Mouse (Mus musculus) mature B cell (primary cell): ENCODE measurements around the gene Tead1.
"Not testable (repeated sequence)": the region's sequence is repeated elsewhere in the genome, so short reads cannot be mapped to it uniquely, and the experiment has no call there.

Experiments
- in situ Hi-C: fragments of 300-500 bp; cut with MboI; formaldehyde crosslinking; loops from 2 replicates; pipeline ENCODE4 v1.14.3; 2019

Gene Tead1

DNA sequence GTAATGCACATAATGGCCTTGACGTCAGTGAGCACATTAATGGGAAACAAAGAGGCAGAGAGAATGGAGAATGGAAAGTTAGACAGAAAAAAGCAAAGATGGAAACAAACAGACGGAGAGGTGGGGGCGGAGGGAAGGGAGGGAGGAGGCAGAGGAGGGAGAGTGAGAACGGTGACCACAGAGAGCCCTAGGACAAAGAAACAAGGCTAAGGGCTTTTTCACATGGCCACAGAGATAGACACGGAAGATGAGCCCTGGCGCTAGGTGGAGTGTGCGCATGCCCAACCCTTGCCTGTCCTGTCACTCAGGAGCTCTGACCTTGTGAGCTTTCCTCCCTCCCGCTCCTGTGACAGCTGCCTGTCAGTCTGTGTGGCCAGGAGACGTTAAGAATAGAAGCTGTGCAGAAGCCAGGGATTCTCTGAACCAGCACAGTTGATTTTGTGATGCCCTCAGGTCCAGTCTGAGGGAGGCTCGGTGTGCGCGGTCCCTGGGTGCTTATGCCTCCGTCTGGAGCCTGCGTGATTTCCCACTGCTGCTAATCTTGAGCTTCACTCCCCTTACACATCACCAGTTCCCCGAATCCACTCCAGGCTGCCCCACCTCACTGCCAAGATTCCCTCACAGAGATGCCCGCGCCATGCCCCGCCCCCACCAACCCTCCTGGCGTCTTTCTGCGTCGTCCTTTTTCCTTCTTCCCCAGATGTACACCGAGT is 239.3 kb downstream of the Tead1 start:
- in situ Hi-C loops = no loop called here

DNA sequence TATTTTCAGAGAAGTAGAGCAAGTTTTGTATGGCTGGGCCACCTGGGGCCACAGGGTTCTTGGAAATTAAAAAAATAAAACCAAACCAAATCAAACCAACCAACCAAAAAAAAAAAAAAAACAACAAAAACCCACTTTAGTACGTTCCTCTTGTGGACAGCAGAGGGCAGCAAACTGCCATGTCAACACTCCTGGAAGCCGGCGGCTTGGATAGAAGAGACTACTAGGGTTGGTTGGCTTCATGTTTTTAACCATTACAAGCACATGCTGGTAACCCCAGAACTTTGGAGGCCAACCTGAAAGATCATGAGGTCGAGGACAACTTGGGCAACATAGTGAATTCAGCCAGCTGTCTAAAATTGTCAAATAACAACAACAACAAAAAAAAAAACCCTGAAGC is 240.7 kb downstream of the Tead1 start:
- in situ Hi-C loops = no loop called here

DNA sequence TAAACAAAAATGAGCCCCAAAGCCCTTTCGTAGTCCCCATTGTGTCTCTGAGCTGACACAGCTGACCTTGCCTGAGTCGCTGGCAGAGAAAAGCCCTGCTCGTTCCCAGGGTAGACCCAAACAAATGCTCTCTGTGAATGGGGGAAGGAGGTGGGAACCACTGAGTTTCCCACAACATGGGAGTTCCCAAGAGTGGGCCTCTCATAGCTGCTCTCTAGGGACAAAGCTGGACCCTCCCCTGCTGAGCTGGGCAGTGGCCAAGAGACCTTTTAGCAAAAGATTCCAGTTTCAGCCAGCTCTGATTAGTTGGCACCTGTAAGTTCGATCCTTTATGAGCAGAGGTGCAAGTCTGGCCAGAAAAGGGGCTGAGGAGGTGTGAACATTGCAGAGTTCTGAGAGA is 243.7 kb downstream of the Tead1 start:
- in situ Hi-C loops = no loop called here

DNA sequence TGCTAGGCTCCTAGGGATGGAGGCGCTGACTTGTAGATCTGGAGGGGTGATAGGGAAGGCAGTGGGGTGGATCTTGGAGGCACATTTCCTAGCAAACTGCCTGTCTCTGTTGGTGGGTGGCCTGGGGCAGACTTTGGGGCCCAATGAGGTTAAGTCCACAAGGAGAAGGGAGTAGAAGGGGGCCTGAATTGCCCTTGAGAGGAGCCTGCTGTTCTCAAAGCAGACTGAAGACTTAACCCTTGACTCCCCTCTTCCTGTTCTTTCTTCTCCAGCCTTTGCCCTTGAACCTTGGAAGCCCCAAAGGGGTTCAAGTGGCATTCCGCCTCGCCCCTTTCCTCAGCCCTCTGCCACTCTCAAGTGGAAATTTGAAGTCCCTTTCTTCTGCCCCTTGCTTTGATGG is 244.6 kb downstream of the Tead1 start:
- in situ Hi-C loops = no loop called here

DNA sequence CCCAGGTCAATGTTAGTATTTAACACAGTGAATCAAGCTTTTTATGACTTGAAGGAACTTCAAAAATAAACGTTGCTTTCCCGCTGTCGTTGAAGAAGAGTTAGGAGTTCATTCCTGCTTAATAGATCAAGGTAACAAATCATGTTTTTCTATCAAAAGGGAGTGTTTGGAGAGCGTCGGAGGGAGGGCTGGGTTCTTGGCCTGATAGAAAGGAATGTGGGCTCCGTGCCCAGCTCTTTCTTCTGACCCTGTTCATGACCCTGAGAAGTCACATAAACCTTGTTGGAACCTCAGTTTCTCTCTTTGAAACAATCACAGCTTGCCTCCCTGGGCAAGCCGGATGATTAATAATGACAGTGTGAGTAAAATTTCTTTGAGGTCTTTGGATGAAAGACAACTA is 251.6 kb downstream of the Tead1 start:
- in situ Hi-C loops = no loop called here

DNA sequence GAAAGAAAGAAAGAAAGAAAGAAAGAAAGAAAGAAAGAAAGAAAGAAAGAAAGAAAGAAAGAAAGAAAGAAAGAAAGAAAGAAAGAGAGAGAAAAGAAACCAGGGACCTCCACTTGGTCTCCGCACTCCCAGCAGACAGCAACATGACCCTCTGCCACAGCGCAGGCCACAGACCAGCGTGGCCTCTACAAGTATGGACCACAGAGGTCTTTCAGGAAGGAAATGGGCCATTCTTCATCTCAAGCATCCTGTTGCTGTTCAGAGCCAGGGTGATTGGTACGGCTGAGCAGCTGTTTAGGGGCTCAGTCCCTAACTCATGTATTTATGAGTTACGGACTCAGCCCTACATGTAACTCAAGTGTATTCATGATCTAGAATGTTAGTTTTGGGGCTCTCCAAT is 256.8 kb downstream of the Tead1 start:
- in situ Hi-C loops = not testable (repeated sequence)

DNA sequence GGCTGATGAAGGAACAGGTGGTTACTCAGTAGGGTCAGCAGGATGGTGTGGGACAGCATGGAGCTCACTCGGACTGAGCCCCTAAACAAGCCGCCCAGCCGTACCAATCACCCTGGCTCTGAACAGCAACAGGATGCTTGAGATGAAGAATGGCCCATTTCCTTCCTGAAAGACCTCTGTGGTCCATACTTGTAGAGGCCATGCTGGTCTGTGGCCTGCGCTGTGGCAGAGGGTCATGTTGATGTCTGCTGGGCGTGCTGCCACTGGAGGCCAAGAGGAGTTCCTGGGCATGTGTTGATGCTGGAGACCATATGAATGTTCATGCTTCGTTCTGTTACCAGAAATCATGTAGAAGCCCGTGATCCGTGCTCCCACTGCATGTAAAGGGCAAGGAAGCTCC is 258.0 kb downstream of the Tead1 start:
- in situ Hi-C loops = no loop called here

DNA sequence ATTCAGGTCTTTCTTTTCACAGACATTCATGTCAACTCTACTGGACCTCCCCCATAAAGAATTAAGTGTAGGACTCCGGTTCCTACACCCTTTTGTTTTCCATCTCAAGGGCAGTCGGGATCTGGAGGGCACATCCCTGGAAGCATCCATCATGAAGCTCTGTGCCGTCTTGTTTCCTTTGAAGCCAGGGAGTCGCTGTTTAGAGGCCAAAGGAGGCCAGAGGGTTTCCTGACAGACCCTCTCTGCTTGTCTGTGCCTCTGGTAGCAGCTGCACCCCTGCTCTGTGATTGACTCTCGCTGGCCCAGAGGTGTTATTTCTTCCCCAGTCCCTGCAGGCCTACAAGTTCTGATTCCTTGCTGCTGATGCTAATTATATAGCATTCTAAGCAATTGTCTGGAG is 259.8 kb downstream of the Tead1 start:
- in situ Hi-C loops = no loop called here

DNA sequence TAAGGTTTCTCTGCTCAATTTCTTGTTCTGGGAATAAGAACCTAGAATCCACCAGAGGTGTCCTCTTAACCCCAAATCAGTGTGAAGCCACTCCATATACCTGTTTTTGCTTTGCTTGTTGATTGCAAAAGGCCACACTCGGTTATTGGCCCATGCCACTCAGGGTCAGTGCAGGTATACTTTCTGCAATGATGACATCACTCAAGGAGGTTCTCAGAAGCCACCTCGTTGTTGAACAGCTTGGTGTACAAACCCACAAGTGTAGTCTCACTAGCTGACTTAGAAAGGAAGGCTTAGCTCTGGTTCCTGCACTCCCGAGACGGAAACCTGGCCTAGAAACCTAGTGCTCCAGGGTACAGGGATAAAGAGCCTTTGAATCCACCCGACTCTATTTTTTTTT is 263.4 kb downstream of the Tead1 start:
- in situ Hi-C loops = no loop called here

DNA sequence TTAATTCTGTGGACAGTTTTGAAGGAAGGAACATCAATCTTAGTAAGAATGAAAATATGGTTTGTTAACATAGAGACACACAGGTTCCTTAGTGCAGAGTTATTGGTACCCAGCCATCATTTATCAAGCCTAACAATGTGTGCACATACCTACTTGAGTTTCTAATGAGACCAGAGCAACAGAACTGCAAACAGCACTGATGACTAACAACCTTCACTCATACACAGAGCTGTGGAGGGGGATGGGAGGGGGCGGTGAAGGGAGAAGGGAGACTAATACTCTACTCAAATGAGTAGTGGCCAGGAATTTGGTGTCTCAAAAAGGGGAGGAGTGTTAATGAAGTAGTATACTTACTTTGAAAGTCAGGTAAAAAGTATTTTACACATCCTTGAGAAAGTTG is 263.9 kb downstream of the Tead1 start:
- in situ Hi-C loops = no loop called here

DNA sequence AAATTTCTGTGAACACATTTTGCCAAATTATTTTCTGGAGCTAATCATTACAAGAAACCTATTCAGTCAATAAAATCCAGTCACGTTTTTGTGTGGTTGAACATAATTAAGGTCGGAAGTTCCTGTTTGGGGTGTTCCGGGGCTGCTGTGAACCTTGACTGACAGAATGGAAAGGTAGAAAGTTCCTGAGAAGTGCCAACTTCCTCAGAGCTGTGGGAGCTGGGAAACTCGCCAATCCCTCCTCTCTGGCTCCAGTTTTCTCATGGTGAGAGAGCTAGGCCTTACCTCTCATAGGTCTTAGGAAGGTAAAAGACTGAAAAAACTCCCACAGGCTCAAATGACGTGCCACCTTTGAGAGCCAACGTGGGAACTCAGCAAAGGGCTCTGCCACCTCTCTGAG is 267.6 kb downstream of the Tead1 start:
- in situ Hi-C loops = no loop called here

DNA sequence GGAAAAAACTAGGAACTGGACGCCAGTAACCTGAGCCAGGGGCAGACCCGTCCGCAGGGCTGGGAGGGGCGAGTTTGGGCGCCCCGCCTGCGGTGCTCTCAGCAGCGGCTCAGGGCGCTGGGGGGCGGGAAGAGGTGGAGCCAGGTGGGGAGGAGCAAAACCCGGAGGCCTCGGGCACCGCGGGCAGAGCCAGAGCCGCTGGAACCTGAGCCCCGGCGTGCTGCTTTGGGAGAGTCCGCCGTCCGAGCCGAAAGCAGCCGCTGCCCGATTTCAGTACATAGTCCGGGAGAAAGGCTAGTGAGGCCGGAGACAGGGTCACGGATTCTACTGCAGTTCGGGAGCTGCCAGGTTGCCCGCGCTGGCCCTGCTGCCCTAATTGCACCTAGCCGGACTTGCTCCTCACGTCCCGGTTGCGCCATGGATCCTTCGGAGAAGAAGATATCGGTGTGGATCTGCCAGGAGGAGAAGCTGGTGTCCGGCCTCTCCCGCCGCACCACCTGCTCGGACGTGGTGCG is 274.7 kb downstream of the Tead1 start, which contains the start of gene Rassf10:
Rassf10 (plus strand) TSS at position 186 of the 515 bp plus-strand sequence.
- in situ Hi-C loops = no loop called here

DNA sequence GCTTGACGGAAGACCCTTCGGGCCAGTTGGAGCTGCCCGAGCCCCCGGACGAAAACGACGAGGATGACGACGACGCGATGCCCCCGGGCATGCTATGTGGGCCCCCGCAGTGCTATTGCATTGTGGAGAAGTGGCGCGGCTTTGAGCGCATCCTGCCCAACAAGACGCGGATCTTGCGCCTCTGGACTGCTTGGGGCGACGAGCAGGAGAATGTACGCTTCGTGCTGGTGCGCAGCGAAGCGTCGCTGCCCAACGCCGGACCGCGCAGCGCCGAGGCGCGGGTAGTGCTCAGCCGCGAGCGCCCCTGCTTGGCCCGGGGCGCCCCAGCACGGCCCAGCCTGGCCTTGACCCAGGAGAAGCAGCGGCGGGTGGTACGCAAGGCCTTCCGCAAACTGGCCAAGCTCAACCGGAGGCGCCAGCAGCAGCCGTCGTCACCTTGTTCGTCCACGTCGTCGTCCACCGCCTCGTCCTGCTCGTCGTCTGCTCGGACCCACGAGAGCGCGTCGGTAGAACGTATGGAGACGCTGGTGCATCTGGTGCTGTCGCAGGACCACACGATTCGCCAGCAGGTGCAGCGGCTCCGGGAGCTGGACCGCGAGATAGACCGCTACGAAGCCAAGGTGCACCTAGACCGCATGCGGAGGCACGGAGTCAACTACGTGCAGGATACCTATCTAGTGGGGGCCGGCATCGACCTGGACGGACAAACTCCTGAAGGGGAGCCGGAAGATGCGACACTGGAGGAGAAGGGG is 275.4 kb downstream of the Tead1 start:
- in situ Hi-C loops = no loop called here

DNA sequence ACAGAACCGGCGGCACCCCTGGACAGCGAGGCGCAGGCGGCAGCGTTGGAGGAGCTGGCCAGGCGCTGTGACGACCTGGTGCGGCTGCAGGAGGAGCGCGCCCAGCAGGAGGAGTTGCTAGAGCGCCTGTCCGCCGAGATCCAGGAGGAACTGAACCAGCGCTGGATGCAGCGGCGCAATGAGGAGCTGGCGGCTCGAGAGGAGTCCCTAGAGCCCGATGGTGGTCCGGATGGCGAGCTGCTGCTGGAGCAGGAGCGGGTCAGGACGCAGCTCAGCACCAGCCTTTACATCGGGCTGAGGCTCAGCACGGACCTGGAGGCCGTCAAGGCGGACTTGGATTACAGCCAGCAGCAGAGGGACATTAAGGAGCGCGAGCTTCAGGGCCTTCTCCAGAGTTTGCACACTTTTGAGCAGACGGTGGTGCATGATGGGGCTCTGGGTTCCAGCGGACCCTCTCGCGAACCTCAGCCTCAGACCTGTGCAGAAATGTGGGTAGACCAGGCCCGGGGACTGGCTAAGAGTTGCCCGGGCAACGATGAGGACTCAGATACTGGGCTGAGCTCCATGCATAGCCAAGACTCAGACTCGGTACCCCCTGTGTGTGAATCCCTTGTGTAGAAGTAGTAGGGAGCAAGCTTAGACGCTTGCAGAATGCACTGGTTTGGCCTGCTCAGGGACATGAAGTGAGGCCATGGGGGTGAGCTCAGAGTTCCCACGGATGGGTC is 276.1 kb downstream of the Tead1 start:
- in situ Hi-C loops = no loop called here

DNA sequence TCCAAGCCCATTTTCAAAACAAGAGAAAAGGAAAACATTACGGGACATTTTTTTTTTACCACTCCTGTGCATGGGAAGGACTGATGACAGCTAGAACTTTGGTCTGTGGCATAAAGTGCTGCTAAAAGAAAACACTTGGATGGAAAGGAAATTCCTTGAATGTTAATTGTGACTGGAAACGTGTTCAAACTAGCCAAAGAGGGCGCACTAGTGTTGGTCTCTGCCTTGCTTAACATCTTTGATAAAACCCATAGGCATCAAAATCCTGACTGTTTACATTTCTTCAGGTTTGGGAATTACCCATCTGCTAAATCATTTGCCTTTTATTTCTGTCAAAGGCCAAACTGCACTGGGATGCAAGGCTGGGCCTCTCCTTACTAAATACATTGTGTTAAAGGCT is 276.8 kb downstream of the Tead1 start:
- in situ Hi-C loops = no loop called here
